Mouse (Mus musculus) urinary bladder, postnatal 10 days (tissue): ENCODE data around the gene Atxn7l1.

Experiments
- DNase-seq: peaks from one replicate; pipeline ENCODE4 v3.0.0; 2022; ENCODE audit warnings: low spot score

The Atxn7l1 gene

GRCm38 (mm10) chr12:33323821-33324220 is 176.3 kb downstream of the Atxn7l1 start:
- no peak for DNase-seq

GRCm38 (mm10) chr12:33325424-33325823 is 177.9 kb downstream of the Atxn7l1 start:
- DNase-seq, result no peak

DNA sequence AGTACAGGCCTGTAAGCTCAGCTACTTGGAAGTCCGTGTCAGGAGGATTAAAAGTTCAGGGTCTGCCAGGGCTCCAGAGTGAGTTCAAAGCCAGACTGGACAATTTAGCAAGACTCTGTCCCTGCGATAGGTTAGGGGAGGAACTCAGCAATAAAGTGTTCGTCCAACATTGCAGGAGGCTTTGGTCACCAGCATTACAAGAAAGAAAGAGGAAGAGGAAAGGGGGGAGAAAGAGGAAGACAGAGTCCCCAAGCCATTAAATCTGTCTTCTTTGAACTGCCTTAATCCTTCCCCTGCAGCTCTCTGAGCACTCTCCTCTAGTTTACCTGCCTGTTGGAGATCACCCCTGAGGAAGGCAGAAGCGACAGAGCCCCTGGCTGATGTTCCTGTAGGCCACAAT is 184.6 kb downstream of the Atxn7l1 start:
- DNase-seq, result no peak

DNA sequence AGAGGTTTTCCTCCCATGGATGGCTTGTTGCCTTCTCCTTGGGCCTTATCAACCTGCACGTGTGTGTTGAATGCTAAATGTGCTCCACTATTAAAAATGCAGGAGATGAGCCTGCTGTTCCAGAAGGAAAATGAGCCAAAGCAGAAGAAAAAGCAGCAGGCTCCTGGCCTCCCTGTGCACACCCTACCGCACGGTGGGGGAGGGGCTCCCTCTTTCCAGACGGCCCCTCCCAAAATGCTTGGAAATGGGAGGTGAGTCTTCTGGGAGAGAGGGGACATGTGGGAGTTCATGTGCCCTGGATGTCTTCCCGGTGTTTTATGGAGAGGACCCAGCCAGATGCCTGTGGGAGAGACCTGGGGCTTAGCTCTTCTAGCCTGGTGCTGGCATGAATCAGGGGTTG is 185.3 kb downstream of the Atxn7l1 start:
- no peak for DNase-seq

- peak; percentile 54 for DNase-seq
Observed at GRCm38 (mm10) chr12:33333914-33334313, 186.4 kb downstream of the Atxn7l1 start.

- no peak for DNase-seq
Observed at GRCm38 (mm10) chr12:33334511-33334910, 187.0 kb downstream of the Atxn7l1 start.

GRCm38 (mm10) chr12:33334951-33335350 is 187.5 kb downstream of the Atxn7l1 start:
- DNase-seq, result no peak

DNA sequence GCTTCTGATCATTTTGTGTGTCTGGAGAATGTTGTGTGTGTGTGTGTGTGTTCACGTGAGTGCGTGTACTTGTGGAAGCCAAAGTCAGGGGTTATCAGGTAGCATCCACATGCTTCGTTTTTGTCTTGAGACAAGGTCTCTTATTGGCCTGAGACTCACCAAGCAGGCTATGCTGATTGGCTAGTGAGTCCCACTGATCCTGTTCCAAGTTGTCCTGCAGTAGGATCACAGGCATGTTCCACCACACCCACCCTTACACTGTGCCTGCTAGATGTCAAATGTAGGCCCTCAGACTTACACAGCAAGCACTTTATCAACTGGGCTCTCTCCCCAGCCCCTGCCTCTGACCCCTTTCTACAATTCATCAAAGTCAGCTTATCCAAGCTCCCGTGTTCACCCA is 187.9 kb downstream of the Atxn7l1 start:
- no peak for DNase-seq

DNA sequence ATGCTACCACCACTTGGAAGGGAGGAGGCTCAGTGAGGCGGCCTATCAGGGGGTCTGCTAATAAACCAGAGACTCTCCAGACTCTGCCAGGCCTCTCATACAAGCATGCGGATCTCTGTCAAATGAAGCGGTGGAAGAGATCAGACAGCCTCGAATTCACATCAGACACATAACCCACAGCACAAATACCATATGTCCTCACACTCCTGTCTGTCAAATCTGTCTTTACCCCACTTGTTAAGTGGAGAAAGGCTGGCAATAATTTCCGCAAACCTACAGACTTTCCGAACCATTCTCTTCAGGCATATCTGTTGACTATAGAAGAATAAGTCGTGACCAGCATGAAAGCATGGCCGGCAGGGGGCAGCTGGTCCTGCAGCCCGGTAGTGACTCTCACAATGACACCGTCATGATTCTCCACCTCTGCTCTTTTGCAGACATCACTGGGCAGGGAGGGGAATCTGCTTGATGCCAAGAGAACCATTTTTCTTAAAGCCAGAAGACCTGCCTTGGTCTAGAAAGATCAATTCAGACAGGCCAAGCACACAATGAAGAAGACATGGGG is 189.2 kb downstream of the Atxn7l1 start:
- DNase-seq, result no peak

- DNase-seq, result no peak
Observed at GRCm38 (mm10) chr12:33337289-33337688, 189.8 kb downstream of the Atxn7l1 start.

GRCm38 (mm10) chr12:33338170-33338569 is 190.7 kb downstream of the Atxn7l1 start:
- DNase-seq, result no peak

GRCm38 (mm10) chr12:33339822-33340221 is 192.3 kb downstream of the Atxn7l1 start:
- DNase-seq, result no peak

DNA sequence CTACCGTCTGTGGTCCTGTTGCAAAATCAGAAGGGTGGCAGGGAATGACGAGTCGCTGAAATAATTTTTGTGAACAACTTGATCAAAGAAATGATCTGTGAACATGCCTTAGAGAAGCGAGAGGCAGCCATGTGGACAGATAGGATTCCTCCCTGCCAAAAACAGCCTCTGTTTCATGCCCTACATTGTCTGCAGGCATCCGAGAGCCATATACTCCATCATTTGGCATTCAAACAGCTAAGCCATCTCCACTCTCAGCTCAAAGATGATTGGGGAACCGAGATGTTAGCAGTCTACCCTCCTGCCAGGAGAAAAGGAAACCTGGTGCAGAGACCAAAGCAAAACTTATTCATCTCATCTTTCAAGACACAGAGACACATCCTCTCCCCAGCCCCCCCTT is 193.2 kb downstream of the Atxn7l1 start:
- DNase-seq, result no peak

- DNase-seq, result no peak
Observed at GRCm38 (mm10) chr12:33341351-33341892, 193.9 kb downstream of the Atxn7l1 start.

DNA sequence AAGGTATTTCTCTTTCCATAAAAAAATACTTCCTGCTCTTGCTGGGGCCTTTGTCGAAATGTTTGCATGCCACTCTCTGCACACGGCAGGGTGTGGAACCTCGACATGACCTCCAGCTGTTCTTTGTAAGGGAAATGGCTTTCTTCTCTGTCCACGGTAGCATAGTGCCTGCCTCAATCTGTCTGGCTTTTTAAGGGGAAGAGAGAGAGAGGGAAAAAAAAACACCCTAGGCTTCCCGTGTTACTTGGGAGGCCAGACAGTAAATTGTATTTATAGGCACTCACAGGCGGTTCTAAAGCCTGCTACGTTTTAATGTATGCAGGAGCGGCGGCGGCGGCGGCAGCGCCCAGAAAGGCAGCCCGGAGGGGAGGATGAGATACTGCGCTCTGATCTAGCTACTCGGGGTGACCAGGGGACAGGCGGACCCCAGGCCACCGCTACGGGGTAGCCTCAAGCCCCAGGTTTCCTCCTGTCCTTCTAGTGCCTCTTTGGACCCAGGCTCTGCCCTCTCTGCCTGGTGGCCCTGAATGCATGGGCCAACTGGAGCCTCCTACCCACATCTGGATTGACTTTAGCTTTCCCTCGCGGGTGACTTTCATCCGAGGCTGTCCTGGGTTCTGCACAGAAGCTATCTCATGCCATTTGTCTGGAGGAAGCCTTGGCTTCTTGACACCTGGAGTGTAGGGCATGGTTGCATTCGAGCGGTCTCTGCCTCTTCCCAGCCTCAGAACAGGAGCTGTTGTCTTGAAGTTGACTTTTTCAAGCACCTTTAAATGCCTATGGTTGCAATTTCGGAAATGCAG is 197.7 kb downstream of the Atxn7l1 start:
- no peak for DNase-seq

DNA sequence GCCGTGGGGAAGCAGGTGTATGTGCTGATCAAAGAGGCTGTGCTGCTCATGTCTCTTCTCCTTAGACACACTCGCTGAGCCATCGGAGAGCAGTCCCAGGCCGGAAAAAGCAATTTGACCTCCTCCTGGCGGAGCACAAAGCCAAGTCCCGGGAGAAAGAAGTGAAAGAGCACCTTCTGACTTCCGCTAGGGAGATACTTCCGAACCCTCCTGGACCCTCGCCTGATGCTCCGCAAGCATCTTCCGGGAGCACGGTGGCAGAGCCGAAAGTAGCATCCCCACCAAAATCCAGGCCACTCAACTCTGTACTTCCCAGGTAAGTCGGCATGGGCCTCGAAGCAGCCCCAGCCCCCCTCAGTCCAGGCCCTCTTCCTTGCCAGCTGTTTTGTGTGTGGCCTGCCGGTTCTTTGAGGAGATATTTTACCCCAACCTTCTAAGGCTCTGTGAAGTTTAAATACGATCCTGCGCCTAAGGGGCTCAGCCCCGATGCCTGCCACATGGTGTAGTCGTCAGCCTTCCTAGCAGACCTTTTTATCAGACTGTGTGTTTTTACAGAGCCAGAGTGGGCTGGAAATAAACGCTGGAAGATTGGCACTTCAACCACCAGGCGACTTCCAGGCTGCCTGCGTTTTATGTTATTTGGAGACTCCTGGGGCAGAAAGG is 198.4 kb downstream of the Atxn7l1 start:
- no peak for DNase-seq

- no peak for DNase-seq
Observed at GRCm38 (mm10) chr12:33352671-33353070, 205.2 kb downstream of the Atxn7l1 start.

DNA sequence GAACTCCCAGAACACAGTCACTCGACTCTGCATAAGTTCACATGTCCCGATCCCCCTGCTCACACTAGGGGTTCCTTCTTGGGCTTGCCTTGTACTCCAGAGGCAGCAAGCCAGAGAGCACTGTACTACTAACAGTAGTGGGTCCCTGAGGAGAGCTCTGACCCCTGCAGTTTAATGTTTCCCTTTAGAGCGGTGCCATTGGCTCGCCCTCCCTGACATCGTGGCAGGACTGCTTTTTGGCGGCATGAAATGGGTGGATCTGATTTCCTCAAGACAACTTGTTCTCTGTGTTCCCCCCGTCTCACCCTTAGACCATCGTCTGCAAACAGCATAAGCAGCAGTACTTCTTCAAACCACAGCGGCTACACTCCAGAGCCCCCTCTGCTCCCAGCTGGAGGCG is 210.9 kb downstream of the Atxn7l1 start:
- no peak for DNase-seq

DNA sequence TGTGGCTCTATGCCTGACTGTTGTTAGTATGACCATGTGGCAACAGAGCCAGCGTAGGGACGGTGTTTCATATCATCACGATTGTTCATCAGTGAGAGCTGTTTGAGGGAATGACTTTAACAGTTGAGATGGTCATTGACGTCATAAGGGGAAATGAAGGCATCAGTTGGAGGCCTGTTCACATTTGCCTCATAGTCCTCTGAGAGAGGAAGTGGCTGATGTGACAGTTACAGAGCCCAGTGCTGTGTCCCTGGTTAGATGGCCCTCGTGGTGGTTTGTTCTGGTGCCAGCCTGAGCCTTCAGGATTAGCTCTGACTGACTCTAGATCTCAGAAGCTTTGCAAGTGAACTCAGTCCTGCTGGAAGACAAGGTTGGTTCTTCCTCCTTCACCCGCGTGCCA is 211.7 kb downstream of the Atxn7l1 start:
- no peak for DNase-seq

- no peak for DNase-seq
Observed at GRCm38 (mm10) chr12:33359878-33360482, 212.5 kb downstream of the Atxn7l1 start.

DNA sequence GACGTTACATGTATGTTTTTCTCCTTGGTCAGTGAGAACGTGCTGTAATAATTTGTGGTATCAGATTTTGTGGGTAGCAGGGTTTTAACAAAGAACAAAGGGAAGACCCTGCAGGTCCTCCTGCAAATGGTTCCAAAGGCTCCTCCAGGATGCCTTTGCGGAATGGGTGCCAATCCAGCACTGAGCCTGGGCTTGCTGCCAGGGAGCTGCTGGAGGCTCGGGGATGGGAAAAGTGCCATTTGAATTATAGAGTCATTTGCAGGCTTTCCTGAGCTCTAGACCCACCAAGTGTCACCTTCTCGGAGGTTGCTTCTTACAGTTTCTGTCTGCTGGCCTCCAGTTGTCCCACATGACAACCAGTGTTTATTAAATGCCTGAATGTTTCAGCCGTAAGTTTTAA is 213.2 kb downstream of the Atxn7l1 start:
- no peak for DNase-seq

DNA sequence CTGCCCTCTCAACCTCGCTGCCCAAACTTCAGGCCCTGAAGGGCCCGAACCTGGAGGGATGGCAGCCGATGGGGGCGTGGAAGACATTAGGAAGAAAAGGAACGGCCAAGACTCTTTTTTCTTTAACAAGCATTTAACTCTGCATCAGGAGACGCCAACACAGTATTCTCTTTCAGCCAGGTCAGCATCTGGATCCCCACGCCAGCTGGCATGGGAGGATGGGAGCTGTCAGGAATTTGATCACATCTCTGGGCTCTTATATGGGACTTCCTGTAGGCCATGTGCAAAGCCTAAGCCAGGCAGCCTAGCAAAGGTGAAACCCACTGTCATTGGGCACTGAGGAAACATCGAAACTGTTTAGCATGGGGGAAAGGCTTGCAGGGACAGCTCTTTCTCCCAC is 217.0 kb downstream of the Atxn7l1 start:
- no peak for DNase-seq

- DNase-seq, result no peak
Observed at GRCm38 (mm10) chr12:33365133-33365532, 217.6 kb downstream of the Atxn7l1 start.
